In genomic region chr4:137769635-137770034, GRCm38 (mm10) we compare ENCODE assay signal across 18 mouse cellular contexts. TPM values are rescaled to one million over a fixed set of nuclear protein-coding genes. Genes with fewer than 3 reads are reported as not detected.
DNase-seq lines count a peak whose midpoint lies in the region; ATAC-seq and TF ChIP-seq lines count a peak whose summit lies in the region.
"Had no signal": no experiment of that assay in that cellular context is flagged by ENCODE, and none has a peak within 500 bp of the region (broad histone marks: within the 10 kb centered on the region; RNA-seq: fewer than 3 reads in every experiment).

No protein-coding gene starts in this region.

- H3K27ac ChIP-seq in intestine, embryonic 16.5 days (ENCODE audit: low read length): 0 out of 2 replicates have a peak overlapping the region, but pooled peaks have one; percentile 2
- H3K27ac ChIP-seq in intestine, embryonic 15.5 days: no peak overlapping the region
- H3K27ac ChIP-seq in heart, adult 2 months: peak overlapping the region; percentile 85
- no peak overlapping the region for H3K27ac ChIP-seq in lung, embryonic 14.5 days (ENCODE audit: low read depth)
- H3K27ac ChIP-seq: embryonic facial prominence, embryonic 15.5 days; stomach, embryonic 15.5 days had no signal

- peaks cover 17% of the 10 kb centered on the region for H3K4me1 ChIP-seq in intestine, embryonic 16.5 days (ENCODE audit: control insufficient read depth, insufficient read depth, low read length)
- H3K4me1 ChIP-seq in intestine, embryonic 15.5 days (replicated peaks): peaks cover 27% of the 10 kb centered on the region
- peaks cover 13% of the 10 kb centered on the region for H3K4me1 ChIP-seq in heart, adult 2 months (ENCODE audit: control insufficient read depth, insufficient read depth, low read length)
- no peaks in the 10 kb centered on the region for H3K4me1 ChIP-seq in lung, embryonic 14.5 days (ENCODE audit: insufficient read depth)

- DNase-seq in brain, adult 2 months (ENCODE audit: low read depth, low spot score): peak; percentile 34
- DNase-seq in heart, adult 2 months: peak; percentile 64 to 84
- peak; percentile 15 for DNase-seq in lung, embryonic 14.5 days
- no peak for DNase-seq in left cerebral cortex, postnatal 25 days (ENCODE audit: low spot score in 2 of 2)
- no peak for DNase-seq in yolk sac, embryonic 10.5 days (ENCODE audit: low spot score)
- DNase-seq: adrenal gland, adult 8-10 months; kidney, adult 11 months; right cerebral cortex, postnatal 4 days had no signal

- no peaks in the 10 kb centered on the region for H3K36me3 ChIP-seq in intestine, embryonic 16.5 days (ENCODE audit: control insufficient read depth, insufficient read depth, low read length)
- H3K36me3 ChIP-seq in intestine, embryonic 15.5 days: no peaks in the 10 kb centered on the region
- no peaks in the 10 kb centered on the region for H3K36me3 ChIP-seq in heart, adult 2 months (ENCODE audit: control insufficient read depth, insufficient read depth, low read length)
- H3K36me3 ChIP-seq in lung, embryonic 14.5 days (ENCODE audit: insufficient read depth): no peaks in the 10 kb centered on the region
- H3K36me3 ChIP-seq: embryonic facial prominence, embryonic 15.5 days; stomach, embryonic 15.5 days had no signal

- TF ChIP-seq POLR2A in heart, adult 2 months (IDR thresholded peaks at IDR 0.05; ENCODE audit: insufficient read depth, low read depth, low read length): 0 out of 2 replicates have a peak, but pooled peaks have one; percentile 55

- no peak overlapping the region for H3K9ac ChIP-seq in intestine, embryonic 16.5 days (ENCODE audit: low read depth, low read length)
- H3K9ac ChIP-seq in intestine, embryonic 15.5 days: no peak overlapping the region
- peak overlapping the region; percentile 31 for H3K9ac ChIP-seq in heart, adult 2 months (ENCODE audit: low read depth, low read length)
- H3K9ac ChIP-seq in lung, embryonic 14.5 days: no peak overlapping the region
- H3K9ac ChIP-seq: embryonic facial prominence, embryonic 15.5 days; stomach, embryonic 15.5 days had no signal

- no peak overlapping the region for H3K4me2 ChIP-seq in intestine, embryonic 16.5 days (ENCODE audit: low read depth, low read length)
- H3K4me2 ChIP-seq in intestine, embryonic 15.5 days (replicated peaks): no peak overlapping the region
- H3K4me2 ChIP-seq in lung, embryonic 14.5 days: no peak overlapping the region
- H3K4me2 ChIP-seq: embryonic facial prominence, embryonic 15.5 days; liver, embryonic 11.5 days; stomach, embryonic 15.5 days had no signal

- H3K27me3 ChIP-seq in intestine, embryonic 16.5 days (replicated peaks; ENCODE audit: control insufficient read depth, insufficient read depth, low read length): no peaks in the 10 kb centered on the region
- no peaks in the 10 kb centered on the region for H3K27me3 ChIP-seq in intestine, embryonic 15.5 days (replicated peaks)
- H3K27me3 ChIP-seq in heart, adult 2 months (ENCODE audit: control insufficient read depth, insufficient read depth, low read length): no peaks in the 10 kb centered on the region
- no peaks in the 10 kb centered on the region for H3K27me3 ChIP-seq in lung, embryonic 14.5 days (ENCODE audit: insufficient read depth, low read length)
- H3K27me3 ChIP-seq: embryonic facial prominence, embryonic 15.5 days; stomach, embryonic 15.5 days had no signal

- intact Hi-C loops in heart, adult 2 months (cut with DNase I): no loop called here
- intact Hi-C loops in left cerebral cortex, postnatal 25 days (cut with DNase I): no loop called here

- TF ChIP-seq EP300 in heart, adult 2 months (IDR thresholded peaks at IDR 0.05; ENCODE audit: insufficient read depth, low read depth, low read length): peak; percentile 92

- no peaks in the 10 kb centered on the region for H3K9me3 ChIP-seq in intestine, embryonic 16.5 days (ENCODE audit: control insufficient read depth, low read length)
- no peaks in the 10 kb centered on the region for H3K9me3 ChIP-seq in intestine, embryonic 15.5 days
- no peaks in the 10 kb centered on the region for H3K9me3 ChIP-seq in lung, embryonic 14.5 days (ENCODE audit: low read depth, low read length)
- H3K9me3 ChIP-seq: embryonic facial prominence, embryonic 15.5 days; megakaryocyte, embryonic 14.5 days; stomach, embryonic 15.5 days had no signal

- no peak overlapping the region for H3K4me3 ChIP-seq in intestine, embryonic 16.5 days (ENCODE audit: low read length)
- no peak overlapping the region for H3K4me3 ChIP-seq in intestine, embryonic 15.5 days (replicated peaks)
- H3K4me3 ChIP-seq in heart, adult 2 months: no peak overlapping the region
- no peak overlapping the region for H3K4me3 ChIP-seq in lung, embryonic 14.5 days (ENCODE audit: low read depth, low read length)
- H3K4me3 ChIP-seq: embryonic facial prominence, embryonic 15.5 days; megakaryocyte, embryonic 14.5 days; myocyte; stomach, embryonic 15.5 days had no signal

- WGBS in intestine, embryonic 16.5 days: 45% methylated on average over 7 of the region's 7 CpGs
- 42% methylated on average over 7 of the region's 7 CpGs for WGBS in intestine, embryonic 15.5 days
- 16% methylated on average over 7 of the region's 7 CpGs for WGBS in heart, adult 2 months
- WGBS in lung, embryonic 14.5 days: 24% methylated on average over 7 of the region's 7 CpGs

- no peak for TF ChIP-seq CTCF in heart, adult 2 months (IDR thresholded peaks at IDR 0.05)
- TF ChIP-seq CTCF in lung, embryonic 14.5 days (IDR thresholded peaks at IDR 0.05; ENCODE audit: low read depth): no peak

- no peaks in the 10 kb centered on the region for H3K79me2 ChIP-seq in heart, adult 2 months (replicated peaks; ENCODE audit: control insufficient read depth, insufficient read depth, low read length)

- no peak for ATAC-seq in intestine, embryonic 16.5 days
- ATAC-seq in intestine, embryonic 15.5 days: no peak
- ATAC-seq in lung, embryonic 14.5 days (ENCODE audit: insufficient read depth): no peak
- no peak for ATAC-seq in frontal cortex, adult (ENCODE audit: low TSS enrichment)
- ATAC-seq: forebrain, embryonic 16.5 days had no signal

RNA-seq across cellular contexts. Expression of gene Alpl, which starts 26.5 kb away (rescaled TPM):
- polyA plus RNA-seq in intestine, embryonic 16.5 days (2015; fragmentation: Nextera tagmentation; extraction: Ambion mirVana): 4.3 and 4.7 TPM in 2 replicates
- polyA plus RNA-seq in intestine, embryonic 15.5 days (2015; fragmentation: Nextera tagmentation; extraction: Ambion mirVana): 3.8 and 4.6 TPM in 2 replicates
- total RNA-seq in heart, adult 2 months (2021): 10 to 100 TPM; 55.6 to 64.8 TPM
- 33.2 and 47.8 TPM in 2 replicates for polyA plus RNA-seq in heart, adult 2 months (2012; rRNA removed)
- 3.5 and 4.1 TPM in 2 replicates for polyA plus RNA-seq in lung, embryonic 14.5 days (2014; fragmentation: Nextera tagmentation; extraction: Ambion mirVana)
- 1 to 10 TPM; 7.1 to 7.8 TPM for total RNA-seq in left cerebral cortex, postnatal 25 days (2021)
- total RNA-seq: common myeloid progenitor, adult 5-6 weeks had no signal

Comparison
In these comparisons a context has a peak if more than half of its experiments do, and no peak if none do; other contexts are left out.
1. H3K27ac ChIP-seq: peak in intestine, embryonic 16.5 days (single experiment) and heart, adult 2 months (single experiment); none in intestine, embryonic 15.5 days (single experiment) and lung, embryonic 14.5 days (single experiment).
2. DNase-seq: peak in brain, adult 2 months (single experiment), heart, adult 2 months (2 of 2) and lung, embryonic 14.5 days (single experiment); none in left cerebral cortex, postnatal 25 days (0 of 2) and yolk sac, embryonic 10.5 days (single experiment).